Mouse (Mus musculus) midbrain, embryonic 12.5 days (tissue): ENCODE results near the gene Ablim1. TPM values are rescaled to one million over a fixed set of nuclear protein-coding genes. Genes with fewer than 3 reads are reported as not detected.

ENCODE experiments used
- ATAC-seq: fragments of 200-750 bp; cut with Nextera tagmentation; 2 replicates; pipeline ENCODE4 v1.8.0; 2017; ENCODE audit warnings: low read depth, moderate TSS enrichment, moderate library complexity; ENCODE audit not compliant: low FRiP score
- H3K27ac ChIP-seq: fragments of 300-500 bp; sonication (generic); replicated peaks from 2 replicates; pipeline ENCODE4 v1.5.1; 2016; ENCODE audit warnings: mild to moderate bottlenecking
- H3K27me3 ChIP-seq: fragments of 300-500 bp; sonication (generic); 2 replicates; pipeline ENCODE4 v1.6.1; 2016; ENCODE audit warnings: mild to moderate bottlenecking
- H3K36me3 ChIP-seq: fragments of 300-500 bp; sonication (generic); 2 replicates; pipeline ENCODE4 v1.6.1; 2016
- H3K4me1 ChIP-seq: fragments of 300-500 bp; sonication (generic); 2 replicates; pipeline ENCODE4 v1.6.1; 2016
- H3K4me2 ChIP-seq: fragments of 300-500 bp; sonication (generic); replicated peaks from 2 replicates; pipeline ENCODE4 v1.6.1; 2016; ENCODE audit warnings: mild to moderate bottlenecking, moderate library complexity
- H3K4me3 ChIP-seq: fragments of 300-500 bp; sonication (generic); 2 replicates; pipeline ENCODE4 v1.5.1; 2016; ENCODE audit warnings: mild to moderate bottlenecking
- H3K9ac ChIP-seq: fragments of 300-500 bp; sonication (generic); replicated peaks from 2 replicates; pipeline ENCODE4 v1.6.1; 2016; ENCODE audit warnings: mild to moderate bottlenecking, moderate library complexity
- H3K9me3 ChIP-seq: fragments of 300-500 bp; sonication (generic); 2 replicates; pipeline ENCODE4 v1.6.1; 2016; ENCODE audit warnings: mild to moderate bottlenecking
- WGBS: fragments of 180-500 bp; shearing (Covaris S2); methylation state at CpG from one replicate; pipeline ENCODE4 v1.1.7; 2016; 5-methylcytosine and 5-hydroxymethylcytosine counted together
- polyA plus RNA-seq: library from polyadenylated mRNA; unstranded; fragments of >200 nt; fragmentation: Nextera tagmentation; extraction: Ambion mirVana; gene quantifications from 2 replicates; pipeline ENCODE4 v1.2.1, GENCODE M21; 2016

Gene Ablim1
- polyA plus RNA-seq, 1 experiment from 2014 or later = 24.0 TPM

GRCm38 (mm10) chr19:57204101-57204500 is 110.6 kb downstream of the Ablim1 start:
- H3K9ac ChIP-seq = no peak overlapping the region
- no peak overlapping the region for H3K4me3 ChIP-seq
- WGBS = 79% methylated on average over 7 of the region's 7 CpGs
- H3K4me2 ChIP-seq = no peak overlapping the region
- peaks cover 10% of the 10 kb centered on the region; the same call in 1 of the 2 replicates for H3K4me1 ChIP-seq
- H3K27ac ChIP-seq = no peak overlapping the region
- no peaks in the 10 kb centered on the region for H3K9me3 ChIP-seq
- H3K27me3 ChIP-seq = no peaks in the 10 kb centered on the region; the same call in 1 of the 2 replicates
- ATAC-seq = no peak
- H3K36me3 ChIP-seq = no peaks in the 10 kb centered on the region

- H3K27ac ChIP-seq = no peak overlapping the region
- H3K36me3 ChIP-seq = no peaks in the 10 kb centered on the region
- no peak overlapping the region for H3K9ac ChIP-seq
- peaks cover 26% of the 10 kb centered on the region for H3K4me1 ChIP-seq
- no peak for ATAC-seq
- no peak overlapping the region for H3K4me3 ChIP-seq
- peaks cover 12% of the 10 kb centered on the region for H3K27me3 ChIP-seq
- no peak overlapping the region for H3K4me2 ChIP-seq
- 86% methylated on average over 1 of the region's 1 CpGs for WGBS
- no peaks in the 10 kb centered on the region for H3K9me3 ChIP-seq
These were observed 112.2 kb downstream of the Ablim1 start for GRCm38 (mm10) chr19:57202554-57202953.

GRCm38 (mm10) chr19:57201090-57201483 is 113.6 kb downstream of the Ablim1 start:
- no peak overlapping the region for H3K4me2 ChIP-seq
- no peak overlapping the region for H3K4me3 ChIP-seq
- no peak overlapping the region for H3K9ac ChIP-seq
- no peak for ATAC-seq
- peaks cover 19% of the 10 kb centered on the region for H3K27me3 ChIP-seq
- 89% methylated on average over 8 of the region's 8 CpGs for WGBS
- H3K4me1 ChIP-seq = peaks cover 37% of the 10 kb centered on the region
- H3K36me3 ChIP-seq = no peaks in the 10 kb centered on the region
- no peak overlapping the region for H3K27ac ChIP-seq
- H3K9me3 ChIP-seq = no peaks in the 10 kb centered on the region

GRCm38 (mm10) chr19:57200477-57201089 is 114.1 kb downstream of the Ablim1 start:
- H3K27me3 ChIP-seq = peaks cover 24% of the 10 kb centered on the region
- H3K36me3 ChIP-seq = no peaks in the 10 kb centered on the region
- WGBS = 69% methylated on average over 12 of the region's 12 CpGs
- no peak overlapping the region for H3K9ac ChIP-seq
- H3K4me1 ChIP-seq = peaks cover 37% of the 10 kb centered on the region
- no peak overlapping the region for H3K4me2 ChIP-seq
- H3K9me3 ChIP-seq = no peaks in the 10 kb centered on the region
- H3K27ac ChIP-seq = no peak overlapping the region
- H3K4me3 ChIP-seq = no peak overlapping the region
- no peak for ATAC-seq

GRCm38 (mm10) chr19:57199361-57199760 is 115.4 kb downstream of the Ablim1 start:
- peaks cover 34% of the 10 kb centered on the region for H3K27me3 ChIP-seq
- ATAC-seq = no peak
- peak overlapping the region; percentile 50; the same call in 1 of the 2 replicates for H3K27ac ChIP-seq
- WGBS = 39% methylated on average over 6 of the region's 6 CpGs
- H3K9ac ChIP-seq = no peak overlapping the region
- no peaks in the 10 kb centered on the region for H3K36me3 ChIP-seq
- no peak overlapping the region for H3K4me2 ChIP-seq
- H3K4me1 ChIP-seq = peaks cover 37% of the 10 kb centered on the region
- no peaks in the 10 kb centered on the region for H3K9me3 ChIP-seq
- no peak overlapping the region for H3K4me3 ChIP-seq

GRCm38 (mm10) chr19:57198531-57198930 is 116.2 kb downstream of the Ablim1 start:
- WGBS = 66% methylated on average over 12 of the region's 12 CpGs
- Histone ChIP-seq H3K27ac (peak overlapping the region; percentile 50; the same call in 1 of the 2 replicates), H3K27me3 (peaks cover 34% of the 10 kb centered on the region), H3K9me3 (no peaks in the 10 kb centered on the region), H3K4me3 (no peak overlapping the region), H3K9ac (no peak overlapping the region), H3K4me1 (peaks cover 37% of the 10 kb centered on the region), H3K36me3 (no peaks in the 10 kb centered on the region), H3K4me2 (no peak overlapping the region)
- ATAC-seq = no peak

- Histone ChIP-seq H3K27me3 (peaks cover 34% of the 10 kb centered on the region), H3K9ac (no peak overlapping the region), H3K9me3 (no peaks in the 10 kb centered on the region), H3K4me3 (no peak overlapping the region), H3K4me2 (no peak overlapping the region), H3K27ac (peak overlapping the region; percentile 58; the same call in 1 of the 2 replicates), H3K36me3 (no peaks in the 10 kb centered on the region), H3K4me1 (peaks cover 37% of the 10 kb centered on the region)
- 59% methylated on average over 5 of the region's 5 CpGs for WGBS
- ATAC-seq = no peak
These were observed 116.7 kb downstream of the Ablim1 start for GRCm38 (mm10) chr19:57198029-57198428.

- Histone ChIP-seq H3K36me3 (no peaks in the 10 kb centered on the region), H3K9ac (peak overlapping the region; percentile 45), H3K9me3 (no peaks in the 10 kb centered on the region), H3K27ac (peak overlapping the region; percentile 58), H3K4me3 (peak overlapping the region; percentile 43), H3K4me2 (peak overlapping the region; percentile 74), H3K4me1 (peaks cover 37% of the 10 kb centered on the region), H3K27me3 (peaks cover 34% of the 10 kb centered on the region)
- WGBS = 2% methylated on average over 37 of the region's 37 CpGs
- ATAC-seq = peak; percentile 55; the same call in 1 of the 2 replicates
These were observed 117.5 kb downstream of the Ablim1 start for GRCm38 (mm10) chr19:57197043-57197817.

GRCm38 (mm10) chr19:57196616-57197015 is 118.1 kb downstream of the Ablim1 start:
- Histone ChIP-seq H3K4me2 (peak overlapping the region; percentile 74), H3K4me1 (peaks cover 37% of the 10 kb centered on the region), H3K4me3 (peak overlapping the region; percentile 43), H3K9ac (peak overlapping the region; percentile 45; the same call in 1 of the 2 replicates), H3K27ac (peak overlapping the region; percentile 58), H3K9me3 (no peaks in the 10 kb centered on the region), H3K27me3 (peaks cover 36% of the 10 kb centered on the region), H3K36me3 (no peaks in the 10 kb centered on the region)
- WGBS = 41% methylated on average over 8 of the region's 8 CpGs
- no peak for ATAC-seq

GRCm38 (mm10) chr19:57195169-57195930 is 119.4 kb downstream of the Ablim1 start:
- WGBS = 86% methylated on average over 11 of the region's 11 CpGs
- no peak overlapping the region for H3K4me3 ChIP-seq
- H3K9ac ChIP-seq = no peak overlapping the region
- peak overlapping the region; percentile 21; the same call in 1 of the 2 replicates for H3K27ac ChIP-seq
- no peaks in the 10 kb centered on the region for H3K36me3 ChIP-seq
- H3K9me3 ChIP-seq = no peaks in the 10 kb centered on the region
- no peak for ATAC-seq
- peaks cover 36% of the 10 kb centered on the region for H3K27me3 ChIP-seq
- no peak overlapping the region for H3K4me2 ChIP-seq
- peaks cover 37% of the 10 kb centered on the region for H3K4me1 ChIP-seq

GRCm38 (mm10) chr19:57193958-57194357 is 120.8 kb downstream of the Ablim1 start:
- 84% methylated on average over 6 of the region's 6 CpGs for WGBS
- Histone ChIP-seq H3K9ac (no peak overlapping the region), H3K27me3 (peaks cover 36% of the 10 kb centered on the region), H3K4me3 (no peak overlapping the region), H3K9me3 (no peaks in the 10 kb centered on the region), H3K4me2 (no peak overlapping the region), H3K27ac (no peak overlapping the region), H3K4me1 (peaks cover 25% of the 10 kb centered on the region), H3K36me3 (no peaks in the 10 kb centered on the region)
- peak; percentile 56; the same call in 1 of the 2 replicates for ATAC-seq

GRCm38 (mm10) chr19:57193382-57193781 is 121.3 kb downstream of the Ablim1 start:
- H3K36me3 ChIP-seq = no peaks in the 10 kb centered on the region
- peaks cover 20% of the 10 kb centered on the region for H3K4me1 ChIP-seq
- H3K27me3 ChIP-seq = peaks cover 32% of the 10 kb centered on the region
- H3K27ac ChIP-seq = no peak overlapping the region
- no peak overlapping the region for H3K4me3 ChIP-seq
- H3K4me2 ChIP-seq = no peak overlapping the region
- WGBS = 92% methylated on average over 12 of the region's 12 CpGs
- ATAC-seq = no peak
- H3K9me3 ChIP-seq = no peaks in the 10 kb centered on the region
- no peak overlapping the region for H3K9ac ChIP-seq
